Mouse (Mus musculus) adipose tissue, adult 10 weeks (tissue): ENCODE results near the gene Nkx2-9. TPM values are rescaled to one million over a fixed set of nuclear protein-coding genes. Genes with fewer than 3 reads are reported as not detected.

Experiments
- polyA plus RNA-seq: library from polyadenylated mRNA; stranded (reverse); fragments of 350-450 nt; fragmentation: Illumina TruSeq; extraction: RNeasy Lipid Tissue Mini Kit (QIAGEN cat#74804); gene quantifications from one replicate; pipeline ENCODE4 v1.2.3, GENCODE M21; 2014; ENCODE audit warnings: low read depth, low replicate concordance

The Nkx2-9 gene
- polyA plus RNA-seq = not detected

DNA sequence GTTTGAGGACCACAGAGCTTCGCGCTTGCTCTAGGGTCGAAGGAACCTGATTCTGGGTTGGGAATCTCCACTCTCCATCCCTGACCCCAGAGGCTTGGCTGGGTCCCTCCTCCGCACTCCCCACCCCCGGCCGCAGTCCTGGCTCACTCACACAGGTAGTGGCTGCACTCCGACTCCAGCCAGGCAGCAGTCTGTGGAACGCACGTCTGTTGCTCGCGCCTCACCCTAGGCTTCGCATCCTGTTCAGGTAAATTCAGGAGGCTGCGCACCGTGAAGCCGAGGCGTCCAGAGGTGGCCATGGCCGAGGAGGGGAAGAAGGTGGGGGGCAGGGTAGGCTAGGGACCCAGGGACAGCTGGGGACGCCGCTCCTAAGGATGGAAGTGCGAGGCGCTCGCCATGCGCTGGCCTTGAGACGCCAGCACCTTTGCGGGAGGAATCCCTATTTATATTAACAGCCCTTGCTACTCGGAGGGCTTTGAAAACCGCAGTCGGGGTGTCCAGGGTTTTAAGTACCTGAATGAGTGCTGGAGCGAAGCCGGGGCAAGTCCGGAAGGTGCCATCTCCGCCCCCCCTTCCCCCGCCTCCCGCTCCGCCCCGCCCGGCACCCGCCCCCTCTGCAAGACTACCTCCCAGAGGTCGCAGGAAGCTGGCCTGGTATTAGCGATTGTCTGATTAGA lies at the start of gene Nkx2-9:
TSS of gene Nkx2-9 (minus strand) at position 524 of the 677 bp plus-strand sequence.

Other genes with a start within 250 kb of the Nkx2-9 start
- gene Nkx2-1, start 76.4 kb downstream of the Nkx2-9 start, polyA plus RNA-seq = not detected
- not detected for gene Pax9, start 78.5 kb upstream of the Nkx2-9 start, polyA plus RNA-seq